Mouse (Mus musculus) cerebellum, adult 18-20 months (tissue): ENCODE measurements around the gene Ppard.
A peak's percentile ranks its signal among the peaks of the same experiment; 100 is the strongest.
"Not testable (repeated sequence)": the region's sequence is repeated elsewhere in the genome, so short reads cannot be mapped to it uniquely, and the experiment has no call there.

Experiments used
- DNase-seq, 2 experiments: peaks; one replicate each; pipeline ENCODE4 v3.0.0; 2021

Gene Ppard

DNA sequence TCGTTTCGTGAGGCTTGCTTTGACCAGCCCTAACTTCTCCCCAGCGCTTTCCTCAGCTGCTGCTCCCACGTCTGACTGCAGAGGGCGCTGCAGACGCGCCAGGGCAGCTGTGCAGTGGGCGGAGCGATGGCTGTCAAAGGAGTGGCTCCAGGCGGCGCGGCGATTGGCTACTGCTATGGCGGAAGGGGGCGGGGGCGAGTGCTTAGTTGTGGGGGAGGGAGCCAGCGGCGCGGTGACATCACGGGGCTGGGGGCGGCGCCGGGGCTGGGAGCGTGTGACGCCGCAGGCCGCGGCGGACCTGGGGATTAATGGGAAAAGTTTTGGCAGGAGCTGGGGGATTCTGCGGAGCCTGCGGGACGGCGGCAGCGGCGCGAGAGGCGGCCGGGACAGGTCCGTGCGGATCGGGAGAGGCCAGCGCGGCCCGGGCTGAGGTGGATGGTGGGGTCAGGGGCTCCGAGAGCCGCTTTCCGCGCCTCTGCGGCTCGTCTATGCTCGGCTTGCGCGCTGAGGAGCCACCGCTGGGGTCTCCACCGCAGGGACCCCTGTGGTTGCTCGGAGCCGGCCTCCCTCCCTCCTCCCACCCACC, at the start of gene Ppard:
TSS of gene Ppard (plus strand) at position 226 of the 586 bp plus-strand sequence.
- peak; percentile 97 to 98 for DNase-seq

GRCm38 (mm10) chr17:28184971-28185638, 47.4 kb upstream of the Ppard start:
- no peak for DNase-seq

DNA sequence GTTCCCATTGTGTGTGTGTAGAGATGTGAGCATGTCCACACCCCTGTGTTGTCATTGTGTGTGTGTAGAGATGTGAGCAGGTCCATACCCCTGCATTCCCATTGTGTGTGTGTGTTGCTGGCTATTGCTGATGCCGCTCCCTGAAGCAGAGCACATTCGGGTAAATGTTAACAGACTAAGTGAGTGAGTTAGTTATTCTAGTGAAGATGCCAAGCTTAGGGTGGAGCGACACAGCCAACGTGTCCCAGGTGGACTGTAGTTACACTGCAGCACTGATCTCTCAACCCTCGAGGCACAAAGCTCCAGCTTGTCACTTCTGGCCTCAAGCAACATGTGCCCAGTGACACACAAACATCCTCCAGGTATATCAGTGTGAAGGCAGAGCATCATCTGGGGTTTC, 44.2 kb upstream of the Ppard start:
- no peak for DNase-seq

DNA sequence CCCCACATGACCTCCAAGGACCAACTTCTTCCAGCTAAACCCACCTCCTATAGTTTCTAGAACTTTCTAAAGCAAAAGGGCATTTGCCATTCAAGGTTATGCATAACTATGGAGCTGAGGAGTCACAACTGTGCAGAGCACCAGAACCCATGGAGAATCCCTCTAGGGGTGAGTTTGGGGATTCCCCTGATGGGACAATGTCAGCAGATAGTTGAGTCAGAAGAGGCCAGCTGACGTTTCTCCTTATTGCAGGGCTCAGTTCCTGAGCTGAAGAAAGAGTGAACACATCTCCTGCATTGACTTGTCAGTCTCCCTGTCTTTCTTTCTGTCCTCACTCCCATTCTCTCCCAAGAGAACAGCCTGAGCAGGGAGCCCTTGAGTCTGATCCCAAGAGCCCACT, 39.7 kb upstream of the Ppard start:
- DNase-seq: no peak

GRCm38 (mm10) chr17:28193559-28193958, 38.9 kb upstream of the Ppard start:
- DNase-seq: no peak

DNA sequence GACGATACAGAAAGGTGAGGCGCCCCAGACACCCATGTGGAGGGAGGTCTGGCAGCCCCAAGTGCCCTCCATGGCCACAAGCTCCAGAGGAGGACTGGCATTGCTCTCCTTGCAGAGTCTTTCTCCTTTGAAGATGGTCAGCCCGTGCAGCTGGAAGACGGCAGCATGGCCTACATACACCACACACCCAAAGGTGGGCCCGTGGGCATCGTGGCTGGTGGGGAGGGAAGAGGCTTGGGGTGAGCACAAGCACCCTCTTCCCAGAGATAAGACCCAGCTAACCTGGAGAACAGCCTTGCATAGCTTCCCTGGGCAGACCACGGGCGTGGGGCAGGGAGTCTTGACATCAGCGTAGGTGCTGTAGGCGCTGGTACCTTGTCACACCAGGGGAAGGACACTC, 37.5 kb upstream of the Ppard start:
- DNase-seq: no peak

DNA sequence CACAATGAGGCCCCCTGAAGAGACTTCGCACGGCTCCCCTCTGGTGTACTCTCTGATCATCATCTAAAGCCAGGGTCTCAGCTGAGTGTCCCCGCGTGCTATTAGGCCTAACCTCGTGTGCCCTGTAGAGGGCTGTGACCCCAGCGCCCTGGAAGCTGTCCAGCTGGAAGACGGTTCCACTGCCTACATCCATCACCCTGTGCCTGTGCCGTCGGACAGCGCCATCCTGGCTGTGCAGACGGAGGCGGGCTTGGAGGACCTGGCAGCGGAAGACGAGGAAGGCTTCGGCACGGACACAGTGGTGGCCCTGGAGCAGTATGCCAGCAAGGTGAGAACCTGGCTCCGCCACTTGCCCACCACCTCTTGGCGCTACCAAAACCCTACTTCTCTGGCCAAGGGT, 34.9 kb upstream of the Ppard start:
- DNase-seq: no peak

DNA sequence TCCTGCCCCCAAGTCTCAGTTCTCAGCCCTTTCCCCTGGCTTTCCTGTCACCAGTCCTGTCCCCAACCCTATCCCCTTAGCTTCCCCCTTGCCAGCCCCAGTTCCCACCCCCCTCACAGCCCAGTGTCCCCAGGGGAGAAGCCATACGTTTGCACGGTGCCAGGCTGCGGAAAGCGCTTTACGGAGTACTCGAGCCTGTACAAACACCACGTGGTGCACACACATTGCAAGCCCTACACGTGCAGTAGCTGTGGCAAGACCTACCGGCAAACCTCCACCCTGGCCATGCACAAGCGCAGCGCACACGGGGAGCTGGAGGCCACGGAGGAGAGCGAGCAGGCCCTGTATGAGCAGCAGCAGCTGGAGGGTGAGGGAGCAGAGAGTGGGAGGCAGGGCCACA, 30.5 kb upstream of the Ppard start:
- DNase-seq: no peak

GRCm38 (mm10) chr17:28204052-28204720, 28.3 kb upstream of the Ppard start:
- peak; percentile 45 to 71 for DNase-seq

DNA sequence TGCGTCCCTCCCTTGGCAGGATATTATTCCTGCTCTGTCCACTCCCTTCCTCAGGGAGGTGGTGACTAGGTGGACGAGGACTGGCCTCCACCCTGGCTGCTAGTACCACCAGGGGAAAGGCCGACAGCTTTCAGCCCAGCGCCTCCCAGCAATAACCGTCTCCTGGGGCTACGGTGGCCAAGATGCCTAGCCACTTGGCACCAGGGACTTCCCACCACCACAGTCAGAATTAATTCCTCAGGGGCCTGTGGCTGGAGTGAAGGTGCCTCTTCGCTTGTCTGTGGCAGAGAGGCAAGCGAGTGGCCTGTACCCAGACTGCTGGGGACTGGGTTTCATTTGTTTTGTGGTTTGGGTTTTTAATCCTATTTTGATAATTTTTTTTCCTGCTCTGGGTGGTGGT, 27.1 kb upstream of the Ppard start:
- no peak for DNase-seq

DNA sequence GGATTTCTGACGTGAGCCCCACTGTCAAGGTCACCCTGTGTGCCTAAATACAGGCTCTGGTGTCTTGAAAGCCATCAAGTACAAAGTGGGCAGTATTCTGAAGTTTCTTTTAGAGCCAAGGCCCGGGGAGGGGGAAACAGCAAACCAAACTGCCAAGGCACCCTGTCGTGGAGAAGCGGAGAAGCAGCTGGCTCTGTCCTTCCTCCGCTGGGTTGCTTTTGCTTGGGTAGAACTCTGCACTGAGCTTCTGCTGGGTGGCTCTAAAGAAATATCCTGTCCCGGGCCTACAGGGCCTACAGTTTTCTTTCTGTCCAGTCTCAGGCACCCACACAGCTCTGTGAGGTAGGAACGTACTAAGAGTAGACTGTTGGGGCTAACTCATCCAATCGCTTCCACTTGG, 25.4 kb upstream of the Ppard start:
- no peak for DNase-seq

DNA sequence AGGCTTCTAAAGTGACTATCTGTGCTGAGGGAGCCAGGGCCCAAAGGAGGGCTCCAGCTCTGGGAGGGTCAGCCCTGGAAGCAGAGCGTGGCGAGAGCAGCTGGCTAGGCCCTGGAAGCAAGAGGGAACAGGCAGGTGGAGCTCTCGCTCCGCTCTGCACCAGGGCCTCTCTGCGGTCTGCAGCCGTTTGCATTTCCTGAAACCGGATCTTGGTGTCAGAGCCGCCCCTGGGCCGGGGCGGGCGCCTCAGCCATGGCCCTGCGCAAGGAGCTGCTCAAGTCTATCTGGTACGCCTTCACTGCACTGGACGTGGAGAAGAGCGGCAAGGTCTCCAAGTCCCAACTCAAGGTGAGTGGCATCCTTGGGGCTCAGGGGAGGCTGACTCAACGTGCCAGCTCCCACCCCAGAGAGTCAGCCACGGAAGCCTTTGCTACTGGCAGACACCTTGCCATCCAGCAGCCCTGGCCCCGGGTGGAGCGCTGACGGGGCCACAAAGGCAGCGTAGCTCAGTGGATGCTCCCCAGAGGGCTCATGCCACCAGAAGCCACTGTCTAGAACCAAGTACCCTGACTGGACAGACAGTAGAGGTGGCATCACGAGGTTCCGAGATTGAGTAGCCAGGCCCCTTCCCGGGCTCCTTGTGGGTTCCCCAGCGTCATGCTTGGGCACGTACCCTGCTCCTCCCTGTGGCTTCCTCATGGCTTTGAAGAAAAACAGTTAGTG, 24.7 kb upstream of the Ppard start, which contains the start of gene Def6:
TSS of gene Def6 (plus strand) at position 188 of the 723 bp plus-strand sequence.
- peak; percentile 23 to 33 for DNase-seq

GRCm38 (mm10) chr17:28208314-28208612, 24.2 kb upstream of the Ppard start:
- no peak for DNase-seq

GRCm38 (mm10) chr17:28209457-28210110, 22.9 kb upstream of the Ppard start:
- DNase-seq: no peak

GRCm38 (mm10) chr17:28211921-28212341, 20.6 kb upstream of the Ppard start:
- DNase-seq: no peak

DNA sequence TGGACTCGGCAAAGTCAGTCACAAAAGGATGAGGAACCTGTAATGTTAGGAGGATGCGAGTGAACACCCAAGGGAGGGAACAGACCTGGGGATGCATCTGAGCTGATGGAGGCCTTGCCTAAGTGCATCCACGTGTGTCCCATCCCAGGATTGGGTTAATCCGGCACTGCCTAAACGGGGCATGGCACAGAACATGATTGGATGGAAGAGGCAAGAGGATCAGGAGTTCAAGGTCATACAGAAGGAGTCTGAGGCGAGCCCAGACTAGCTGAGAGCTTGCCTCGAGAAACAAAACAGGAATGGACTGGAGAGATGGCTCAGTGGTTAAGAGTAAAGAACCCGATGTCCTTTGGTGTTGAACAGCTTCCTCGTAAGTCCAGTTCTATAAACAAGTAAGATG, 20.1 kb upstream of the Ppard start:
- DNase-seq: no peak

DNA sequence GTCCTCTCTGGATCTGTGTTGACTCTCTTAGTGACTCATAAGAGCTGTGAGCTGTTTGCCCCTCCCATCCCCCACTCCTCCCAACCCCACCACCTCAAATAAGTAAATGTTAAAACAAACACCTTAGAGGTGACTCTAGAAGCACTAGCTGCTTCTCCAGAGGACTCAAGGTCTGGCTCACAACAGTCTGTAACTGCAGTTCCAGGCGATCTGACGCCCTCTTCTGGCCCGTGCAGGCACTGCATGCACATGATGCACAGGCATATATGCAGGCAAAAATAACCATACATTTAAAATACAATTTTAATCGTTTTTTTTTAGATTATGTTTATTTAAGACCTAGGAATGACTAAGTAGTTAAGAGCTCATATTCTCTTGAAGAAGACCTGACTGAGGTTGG, 19.3 kb upstream of the Ppard start:
- no peak for DNase-seq

DNA sequence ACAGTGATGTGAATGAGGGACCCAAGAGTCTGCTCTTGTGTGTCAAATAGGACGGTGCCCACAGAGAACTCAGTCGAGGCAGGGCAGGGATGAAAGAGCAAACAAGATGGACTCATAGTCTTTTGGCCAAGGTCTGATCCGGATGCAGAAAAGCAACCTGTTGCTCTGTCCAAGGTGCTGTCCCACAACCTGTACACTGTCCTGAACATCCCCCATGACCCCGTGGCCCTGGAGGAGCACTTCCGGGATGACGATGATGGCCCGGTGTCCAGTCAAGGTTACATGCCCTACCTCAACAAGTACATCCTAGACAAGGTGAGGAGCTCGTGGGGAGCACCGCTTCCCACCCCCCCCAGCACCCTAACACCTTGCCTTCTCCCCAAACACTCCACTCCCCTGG, 15.7 kb upstream of the Ppard start:
- DNase-seq: no peak

DNA sequence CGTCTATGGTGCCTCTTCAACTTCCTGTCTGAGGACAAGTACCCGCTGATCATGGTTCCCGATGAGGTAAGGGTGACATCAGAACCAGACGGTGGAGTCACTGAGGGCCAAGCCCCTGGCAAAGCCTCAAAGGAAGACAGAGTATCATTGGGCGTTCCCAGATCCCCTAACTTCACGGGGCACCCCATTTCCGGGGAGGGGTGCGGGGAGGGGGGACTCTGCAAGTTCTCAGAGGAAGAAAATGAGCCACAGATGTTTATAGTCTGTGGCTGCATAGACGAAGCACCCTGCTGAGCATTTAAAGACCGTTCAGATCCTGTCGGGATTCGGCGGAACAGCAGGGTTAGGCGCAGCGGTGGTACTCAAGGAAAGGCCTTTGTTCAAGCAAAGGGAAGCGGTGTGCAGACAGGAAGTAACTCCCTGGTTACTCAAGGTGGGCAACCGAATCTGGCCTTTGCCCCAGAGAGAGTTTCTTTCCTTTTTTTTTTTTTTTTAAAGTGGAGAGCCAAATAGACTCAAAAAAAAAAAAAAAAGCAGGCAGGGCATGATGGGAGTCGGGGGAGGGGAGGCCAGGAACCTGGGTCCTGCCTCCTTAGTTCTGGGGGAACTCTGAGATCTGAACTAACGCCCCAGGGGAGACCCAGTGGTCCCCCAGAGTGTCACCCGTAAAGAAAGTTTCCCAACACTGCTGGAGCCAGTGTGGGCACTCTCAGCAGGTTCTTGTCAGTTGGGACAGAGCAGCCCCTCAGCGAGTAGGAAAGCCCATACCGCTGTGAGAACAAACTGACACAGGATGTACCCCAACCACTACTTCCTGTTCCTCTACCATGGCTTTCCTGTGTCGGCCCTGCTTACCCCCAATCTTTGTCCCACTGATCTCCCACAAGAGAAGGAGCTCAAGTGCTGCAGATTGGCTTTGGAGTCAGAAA, 14.5 kb upstream of the Ppard start:
- DNase-seq: no peak

GRCm38 (mm10) chr17:28222463-28222862, 10.0 kb upstream of the Ppard start:
- DNase-seq: not testable (repeated sequence)

DNA sequence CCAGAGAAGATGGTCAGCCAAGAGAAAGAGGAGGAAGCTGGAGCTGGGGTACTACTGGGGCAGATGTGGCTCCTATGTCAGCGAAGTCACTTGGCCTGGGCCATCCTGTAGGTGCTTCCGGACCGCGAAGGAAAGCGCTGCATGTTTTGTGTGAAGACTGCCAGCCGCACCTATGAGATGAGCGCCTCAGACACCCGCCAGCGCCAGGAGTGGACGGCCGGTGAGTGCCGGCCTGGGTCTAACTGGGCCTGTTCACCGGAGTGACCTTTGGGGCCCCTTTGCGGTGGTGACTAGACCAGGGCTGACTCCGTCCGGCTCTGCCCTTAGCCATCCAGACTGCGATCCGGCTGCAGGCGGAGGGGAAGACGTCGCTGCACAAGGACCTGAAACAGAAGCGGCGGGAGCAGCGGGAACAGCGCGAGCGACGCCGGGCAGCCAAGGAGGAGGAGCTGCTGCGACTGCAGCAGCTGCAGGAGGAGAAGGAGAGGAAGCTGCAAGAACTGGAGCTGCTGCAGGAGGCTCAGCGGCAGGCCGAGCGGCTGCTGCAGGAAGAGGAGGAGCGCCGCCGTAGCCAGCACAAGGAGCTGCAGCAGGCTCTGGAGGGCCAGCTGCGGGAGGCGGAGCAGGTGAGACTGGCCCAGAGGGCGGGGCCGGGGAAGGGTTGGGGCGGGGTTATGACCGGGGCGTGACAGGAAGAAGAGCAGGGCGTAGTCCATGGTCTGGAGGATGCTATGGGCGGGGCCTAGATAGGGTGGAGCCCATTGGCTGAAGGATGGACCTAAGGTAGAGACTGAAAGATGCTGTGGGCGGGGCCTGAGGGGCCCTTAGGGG, 8.7 kb upstream of the Ppard start:
- DNase-seq: peak; percentile 91 to 98
